Mouse (Mus musculus) lung, postnatal 14 days (tissue): ENCODE data around the gene Kcnb1.
A peak's percentile ranks its signal among the peaks of the same experiment; 100 is the strongest.
"Not testable (repeated sequence)": the region's sequence is repeated elsewhere in the genome, so short reads cannot be mapped to it uniquely, and the experiment has no call there.

Source experiments
- DNase-seq: peaks from one replicate; pipeline ENCODE4 v3.0.0; 2021

Gene Kcnb1

GRCm38 (mm10) chr2:167190076-167190399 lies at the start of gene Kcnb1:
TSS of gene Kcnb1 (minus strand) at chr2:167190155.
- peak; percentile 71 for DNase-seq

DNA sequence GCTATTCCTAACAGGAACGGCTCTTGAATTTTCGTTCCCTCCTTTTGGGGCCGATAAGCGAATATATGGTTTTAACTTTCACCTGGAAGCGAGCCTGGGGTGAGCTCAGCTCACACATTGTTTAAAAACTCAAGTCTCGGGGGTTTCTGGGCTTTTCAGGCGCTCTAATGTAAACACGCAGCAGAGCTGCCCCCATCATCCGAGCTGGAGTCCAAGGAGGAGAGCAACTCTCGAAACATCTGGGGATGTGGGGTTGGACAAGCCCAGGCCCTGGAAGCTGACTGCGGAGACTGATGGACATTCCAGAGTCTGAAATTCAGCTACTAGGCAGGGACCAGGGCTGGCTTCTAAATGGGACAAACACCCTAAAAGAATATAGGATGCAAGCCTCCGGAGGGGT lies 49.3 kb upstream of the Kcnb1 start:
- no peak for DNase-seq

- DNase-seq: no peak
Measured at GRCm38 (mm10) chr2:167237224-167237623, 47.3 kb upstream of the Kcnb1 start.

DNA sequence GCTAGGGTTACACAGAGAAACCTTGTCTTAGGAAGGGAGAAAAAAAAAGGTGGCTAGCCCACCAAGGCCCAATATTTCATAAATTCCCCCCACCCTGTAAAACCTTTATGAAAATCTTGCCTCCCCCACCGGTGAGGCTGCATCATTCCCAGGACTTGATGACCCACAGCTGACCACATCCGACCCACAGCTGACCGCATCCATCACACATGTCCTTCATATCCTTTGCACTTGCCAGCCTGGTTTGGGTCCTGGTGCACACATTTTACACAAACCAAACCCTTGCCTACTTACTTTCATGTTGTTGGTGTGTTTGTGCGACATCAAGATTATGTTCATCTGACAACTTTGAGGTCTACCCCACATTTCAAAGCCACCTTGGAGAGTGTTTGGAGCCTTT lies 46.2 kb upstream of the Kcnb1 start:
- no peak for DNase-seq

GRCm38 (mm10) chr2:167235338-167236018 lies 45.5 kb upstream of the Kcnb1 start:
- no peak for DNase-seq

- no peak for DNase-seq
Measured at GRCm38 (mm10) chr2:167233771-167234170, 43.8 kb upstream of the Kcnb1 start.

DNA sequence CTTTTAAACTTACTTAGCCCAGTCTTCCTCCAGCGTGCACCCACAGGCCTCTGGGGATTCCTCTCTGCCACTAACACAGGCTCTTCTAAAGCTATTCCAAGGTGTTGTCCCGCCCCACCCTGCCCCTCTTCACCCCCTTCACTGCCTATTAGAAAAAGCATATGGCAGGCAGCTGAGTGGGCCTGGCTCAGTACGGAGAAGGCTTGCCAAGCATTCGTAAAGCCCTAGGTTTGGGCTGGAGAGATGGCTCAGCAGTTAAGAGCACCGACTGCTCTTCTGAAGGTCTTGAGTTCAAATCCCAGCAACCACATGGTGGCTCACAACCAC lies 43.0 kb upstream of the Kcnb1 start:
- no peak for DNase-seq

- DNase-seq: peak; percentile 59
Measured at GRCm38 (mm10) chr2:167232132-167233008, 42.4 kb upstream of the Kcnb1 start.

DNA sequence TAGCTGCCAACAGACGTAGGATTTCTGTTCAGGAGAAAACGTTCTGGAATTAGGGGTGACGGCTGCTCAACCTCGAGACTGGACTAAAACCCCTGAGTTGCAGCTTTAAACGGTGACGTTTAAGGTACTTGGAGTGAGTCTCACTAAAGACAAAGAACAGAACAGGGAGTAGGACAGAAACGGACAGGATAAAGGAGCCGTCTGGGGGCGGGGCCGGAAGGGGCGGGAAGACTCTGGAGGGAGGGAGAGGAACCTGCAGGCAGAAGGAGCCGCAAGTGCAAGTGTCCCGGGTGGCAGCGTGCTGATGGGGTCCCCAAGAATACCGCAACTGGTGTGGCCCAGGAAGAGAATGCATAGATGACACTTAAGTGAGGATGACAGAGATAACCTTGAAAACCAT lies 40.6 kb upstream of the Kcnb1 start:
- DNase-seq: no peak

DNA sequence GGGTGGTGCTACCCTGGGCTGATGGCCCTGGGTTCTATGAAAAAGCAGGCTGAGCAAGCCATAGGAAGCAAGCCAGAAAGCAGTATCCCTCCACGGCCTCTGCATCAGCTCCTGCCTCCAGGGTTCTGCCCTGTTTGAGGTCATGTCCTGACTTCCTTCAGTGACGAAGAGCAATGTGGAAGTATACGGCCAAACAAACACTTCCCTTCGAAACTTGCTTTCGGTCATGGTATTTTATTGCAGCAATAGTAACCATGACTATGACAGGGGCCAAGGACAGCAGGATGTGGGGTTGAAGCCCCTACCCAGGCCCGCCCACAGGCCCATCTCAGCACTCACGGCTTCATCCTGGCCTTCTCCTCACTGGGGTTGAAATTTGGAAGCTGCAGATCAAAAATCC lies 35.0 kb upstream of the Kcnb1 start:
- DNase-seq: no peak

- no peak for DNase-seq
Measured at GRCm38 (mm10) chr2:167224194-167224593, 34.2 kb upstream of the Kcnb1 start.

DNA sequence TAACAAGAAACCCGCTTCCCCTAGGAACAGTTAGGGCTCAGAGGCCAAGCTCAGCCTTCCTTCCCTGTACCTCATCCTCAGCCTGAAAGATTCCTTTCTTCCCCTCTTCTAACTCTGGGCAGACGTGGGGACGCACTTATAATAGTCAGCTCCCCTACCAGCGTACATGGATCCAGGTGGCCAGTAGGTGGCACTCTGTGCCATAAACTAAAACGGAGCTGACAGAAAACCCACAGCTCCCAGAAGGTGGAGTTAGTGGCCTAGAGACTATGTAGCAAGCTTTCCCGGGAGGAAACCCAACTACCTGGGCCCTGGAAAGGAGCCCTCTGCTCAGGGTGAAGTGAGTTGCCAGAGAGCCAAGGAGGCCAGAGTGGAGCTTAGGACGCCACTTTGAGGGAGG lies 32.2 kb upstream of the Kcnb1 start:
- DNase-seq: peak; percentile 81

DNA sequence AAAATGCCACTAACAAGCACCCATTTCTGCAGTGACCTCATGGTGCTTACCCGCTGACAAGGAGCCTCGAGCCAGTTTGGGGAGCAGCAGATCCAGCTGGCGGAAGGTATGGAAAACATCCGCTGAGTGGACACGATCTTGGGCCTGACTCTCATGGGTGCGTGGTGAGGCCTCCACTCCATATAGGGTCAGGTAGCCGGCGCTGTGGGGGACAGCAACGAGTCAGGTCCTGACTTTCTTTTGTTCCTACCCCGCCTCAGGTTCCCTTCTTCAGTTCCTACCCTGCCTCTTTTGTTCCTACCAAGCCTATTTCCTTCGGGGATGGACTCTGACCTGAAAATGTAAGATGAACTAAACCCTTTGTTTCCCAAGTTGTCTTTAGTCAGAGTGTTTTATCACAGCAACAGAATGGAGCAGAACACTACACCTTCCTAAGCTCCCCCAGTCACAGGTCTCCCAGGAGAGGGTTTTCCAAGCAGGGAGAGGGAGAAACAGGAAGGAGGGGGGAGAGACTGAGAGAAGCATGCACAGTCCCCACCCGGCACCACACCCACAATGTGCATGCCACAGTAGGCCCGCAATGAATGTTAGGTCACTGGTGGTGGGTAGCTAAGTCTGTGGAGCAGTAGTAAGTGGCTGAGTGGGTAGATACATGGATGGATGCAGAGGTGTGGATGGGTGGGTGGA lies 31.3 kb upstream of the Kcnb1 start:
- no peak for DNase-seq

DNA sequence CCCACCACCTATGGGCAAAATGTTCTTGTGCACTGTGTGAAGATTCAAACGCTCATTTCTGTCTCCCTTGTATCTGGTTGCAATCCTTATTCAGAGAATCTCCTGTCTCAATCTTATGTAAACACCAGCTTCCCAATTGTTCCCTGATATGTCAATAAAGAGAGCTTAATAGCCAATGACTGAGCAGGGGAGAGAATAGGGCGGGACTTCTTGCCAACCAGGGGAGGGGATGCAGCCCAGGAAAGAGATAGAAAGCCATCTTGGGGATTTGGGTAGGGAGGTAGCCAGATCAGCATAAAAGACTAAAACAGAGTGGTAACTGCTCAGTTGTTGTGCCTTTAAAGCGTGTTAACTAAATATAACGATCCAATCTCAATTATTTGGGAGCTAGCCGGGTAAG lies 30.8 kb upstream of the Kcnb1 start:
- no peak for DNase-seq

DNA sequence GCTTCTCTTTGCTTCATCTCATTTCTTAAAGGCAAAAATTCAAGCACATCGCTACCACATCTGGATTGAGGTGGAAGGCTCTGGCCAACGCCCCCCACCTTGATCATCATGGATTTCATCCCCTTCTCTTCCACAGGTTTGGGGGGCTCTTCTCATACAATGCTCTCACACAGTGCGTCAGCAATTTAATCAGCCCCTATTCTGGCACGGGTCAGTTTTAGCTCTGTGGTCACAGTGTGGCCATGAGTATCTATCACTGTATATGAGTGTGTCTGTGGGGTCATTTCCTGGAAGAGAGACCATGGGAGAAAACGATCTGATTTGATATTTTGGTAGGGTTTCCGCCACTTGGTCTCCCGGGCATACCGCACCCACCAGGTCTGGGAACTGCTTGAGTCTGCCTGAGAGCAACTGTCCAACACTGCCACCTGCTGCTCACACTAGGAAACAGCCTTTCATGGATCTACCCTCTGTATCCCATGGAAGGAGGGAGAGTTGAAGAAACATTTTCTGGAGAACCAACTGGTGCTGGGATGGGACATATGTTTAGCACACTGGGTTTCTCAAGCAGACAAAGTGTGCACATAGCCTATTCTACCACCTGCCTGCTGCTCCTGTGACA lies 29.3 kb upstream of the Kcnb1 start:
- peak; percentile 89 for DNase-seq

GRCm38 (mm10) chr2:167213666-167214065 lies 23.7 kb upstream of the Kcnb1 start:
- DNase-seq: no peak

- DNase-seq: no peak
Measured at GRCm38 (mm10) chr2:167213076-167213475, 23.1 kb upstream of the Kcnb1 start.

DNA sequence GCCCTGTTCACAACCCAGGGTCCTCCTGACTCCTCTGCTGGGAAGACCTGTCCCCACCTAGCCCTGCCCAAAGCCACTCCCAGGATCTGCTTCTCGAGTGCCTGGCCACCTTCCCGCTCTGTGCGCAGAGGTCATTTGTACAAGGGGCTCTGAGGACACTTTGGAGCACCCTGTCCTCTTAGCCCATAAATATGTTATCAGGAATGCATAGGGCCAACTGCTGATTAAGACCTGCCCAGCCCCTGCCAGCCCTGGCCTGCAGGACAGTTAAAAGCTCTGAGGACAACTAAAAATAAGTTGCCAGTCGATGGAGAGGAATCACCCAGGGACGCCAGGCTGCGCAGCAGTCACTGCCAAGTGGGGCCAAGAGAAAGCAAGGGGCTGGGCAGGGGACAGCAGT lies 22.6 kb upstream of the Kcnb1 start:
- DNase-seq: no peak

- DNase-seq: no peak
Measured at GRCm38 (mm10) chr2:167212089-167212488, 22.1 kb upstream of the Kcnb1 start.

- DNase-seq: no peak
Measured at GRCm38 (mm10) chr2:167209900-167210299, 19.9 kb upstream of the Kcnb1 start.

DNA sequence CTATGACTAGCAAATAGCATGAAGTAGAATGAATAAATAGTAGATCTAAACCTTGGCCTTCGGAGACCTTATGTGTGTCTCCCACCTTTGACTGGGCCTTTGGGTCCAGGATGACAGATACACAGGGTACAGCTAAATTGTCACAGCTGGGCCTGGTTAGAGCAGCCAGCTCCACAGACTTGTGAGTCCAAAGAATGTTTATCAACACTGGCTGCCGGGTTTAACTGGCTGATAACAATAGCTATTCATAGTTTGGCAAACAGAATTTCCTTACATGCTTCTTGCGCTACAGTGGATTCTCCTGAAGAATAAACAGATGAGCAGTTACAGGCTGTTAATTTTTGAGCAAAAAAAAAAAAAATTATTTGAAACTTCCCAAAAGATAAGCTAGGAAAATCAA lies 19.0 kb upstream of the Kcnb1 start:
- DNase-seq: peak; percentile 32

- no peak for DNase-seq
Measured at GRCm38 (mm10) chr2:167205918-167206629, 16.1 kb upstream of the Kcnb1 start.

DNA sequence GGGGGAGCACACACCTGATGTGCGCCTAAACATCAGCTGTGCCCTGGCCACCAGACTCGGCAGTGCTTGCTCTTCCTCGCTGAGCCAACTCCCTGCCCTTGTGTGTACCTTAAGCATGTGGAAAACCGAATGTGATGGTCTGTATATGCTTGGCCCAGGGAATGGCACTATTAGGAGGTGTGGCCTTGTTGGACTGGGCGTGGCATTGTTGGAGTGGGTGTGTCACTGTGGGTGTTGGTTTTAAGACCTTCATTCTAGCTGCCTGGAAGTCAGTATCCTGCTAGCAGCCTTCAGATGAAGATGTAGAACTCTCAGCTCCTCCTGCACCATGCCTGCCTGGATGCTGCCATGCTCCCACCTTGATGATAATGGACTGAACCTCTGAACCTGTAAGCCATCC lies 14.7 kb upstream of the Kcnb1 start:
- DNase-seq: not testable (repeated sequence)
